Mouse (Mus musculus): ENCODE data around the gene 1700093K21Rik.

GRCm38 (mm10) chr11:23520473-23521205, at the start of gene 1700093K21Rik:
- TF ChIP-seq EP300 (IDR thresholded peaks at IDR 0.05; ENCODE audit: insufficient read depth, low read depth, low read length) (no peak), CTCF (IDR thresholded peaks at IDR 0.05) (no peak)

Measured in heart, adult 2 months (tissue).